Mouse (Mus musculus) embryonic facial prominence, embryonic 10.5 days (tissue): ENCODE results near the gene Fhl2. TPM values are rescaled to one million over a fixed set of nuclear protein-coding genes. Genes with fewer than 3 reads are reported as not detected.

ENCODE experiments used
- DNase-seq: peaks from one replicate; pipeline ENCODE4 v3.0.0-alpha.2; 2017; ENCODE audit warnings: low spot score
- H3K27ac ChIP-seq: fragments of 300-500 bp; sonication (generic); replicated peaks from 2 replicates; pipeline ENCODE4 v1.5.1; 2016; ENCODE audit warnings: mild to moderate bottlenecking
- H3K27me3 ChIP-seq: fragments of 300-500 bp; sonication (generic); replicated peaks from 2 replicates; pipeline ENCODE4 v1.6.1; 2016; ENCODE audit warnings: low read depth, mild to moderate bottlenecking; ENCODE audit not compliant: poor library complexity, severe bottlenecking
- H3K36me3 ChIP-seq: fragments of 300-500 bp; sonication (generic); replicated peaks from 2 replicates; pipeline ENCODE4 v1.6.1; 2016; ENCODE audit warnings: mild to moderate bottlenecking, moderate library complexity
- H3K4me1 ChIP-seq: fragments of 300-500 bp; sonication (generic); 2 replicates; pipeline ENCODE4 v1.6.1; 2016
- H3K4me3 ChIP-seq: fragments of 300-500 bp; sonication (generic); 2 replicates; pipeline ENCODE4 v1.5.1; 2016; ENCODE audit warnings: mild to moderate bottlenecking, moderate library complexity
- H3K9me3 ChIP-seq: fragments of 300-500 bp; sonication (generic); 2 replicates; pipeline ENCODE4 v1.6.1; 2016; ENCODE audit warnings: mild to moderate bottlenecking
- WGBS: fragments of 180-500 bp; shearing (Covaris S2); methylation state at CpG from one replicate; pipeline ENCODE4 v1.1.7; 2016; 5-methylcytosine and 5-hydroxymethylcytosine counted together
- polyA plus RNA-seq: library from polyadenylated mRNA; unstranded; fragments of >200 nt; fragmentation: Nextera tagmentation; extraction: Ambion mirVana; gene quantifications from 2 replicates; pipeline ENCODE4 v1.2.1, GENCODE M21; 2016

The Fhl2 gene
- polyA plus RNA-seq, 1 experiment from 2014 or later = 11.2 TPM

DNA sequence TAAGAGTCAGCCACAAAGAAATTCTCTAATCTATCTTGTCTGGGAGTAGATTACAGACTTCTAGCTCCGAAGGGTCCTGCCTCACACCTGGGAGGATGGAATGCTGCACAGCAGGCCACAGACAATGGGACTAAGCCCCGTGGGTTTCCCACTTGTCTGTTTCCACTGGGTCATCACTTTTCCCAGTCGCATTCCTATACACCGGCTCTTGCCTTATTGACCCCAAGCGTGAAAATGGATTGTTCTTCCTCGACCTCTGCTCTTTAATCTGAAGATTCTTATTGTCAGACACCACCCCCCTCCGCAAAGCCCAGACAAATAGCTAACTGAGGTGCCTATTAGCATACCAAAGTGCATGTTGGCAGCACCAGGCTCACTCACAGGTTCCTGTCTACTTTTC is 10.4 kb downstream of the Fhl2 start:
- H3K36me3 ChIP-seq = no peaks in the 10 kb centered on the region
- H3K9me3 ChIP-seq = no peaks in the 10 kb centered on the region
- DNase-seq = peak; percentile 32
- H3K4me1 ChIP-seq = peaks cover 10% of the 10 kb centered on the region
- H3K27ac ChIP-seq = peak overlapping the region; percentile 40
- no peak overlapping the region for H3K4me3 ChIP-seq
- 12% methylated on average over 7 of the region's 7 CpGs for WGBS
- H3K27me3 ChIP-seq = 0 out of 2 replicates have a peak, but pooled peaks cover 8% of the 10 kb centered on the region

DNA sequence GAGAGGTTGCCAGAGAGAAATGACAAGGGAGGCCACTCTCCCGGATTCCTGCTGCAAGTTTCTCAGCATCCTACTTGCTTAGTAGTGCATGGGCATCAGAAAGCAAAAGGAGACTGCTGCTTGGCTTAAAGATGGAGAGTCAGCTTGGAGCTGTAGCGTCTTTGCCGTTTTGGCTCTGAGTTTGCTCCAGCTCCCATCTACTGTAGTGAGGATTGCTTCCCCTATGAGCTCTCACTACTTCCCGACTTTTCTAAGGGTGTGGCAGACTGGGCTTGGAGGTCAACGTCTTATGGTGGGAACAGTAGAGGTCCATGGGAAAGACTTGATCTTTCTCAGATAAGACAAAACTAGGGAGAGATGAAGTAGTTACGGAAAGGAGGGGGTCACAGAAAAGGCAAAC is 15.9 kb downstream of the Fhl2 start:
- Histone ChIP-seq H3K4me1 (peaks cover under 1% of the 10 kb centered on the region; the same call in 1 of the 2 replicates), H3K27ac (no peak overlapping the region), H3K27me3 (no peaks in the 10 kb centered on the region), H3K4me3 (no peak overlapping the region), H3K9me3 (no peaks in the 10 kb centered on the region), H3K36me3 (no peaks in the 10 kb centered on the region)
- WGBS = 87% methylated on average over 6 of the region's 6 CpGs
- DNase-seq = no peak

DNA sequence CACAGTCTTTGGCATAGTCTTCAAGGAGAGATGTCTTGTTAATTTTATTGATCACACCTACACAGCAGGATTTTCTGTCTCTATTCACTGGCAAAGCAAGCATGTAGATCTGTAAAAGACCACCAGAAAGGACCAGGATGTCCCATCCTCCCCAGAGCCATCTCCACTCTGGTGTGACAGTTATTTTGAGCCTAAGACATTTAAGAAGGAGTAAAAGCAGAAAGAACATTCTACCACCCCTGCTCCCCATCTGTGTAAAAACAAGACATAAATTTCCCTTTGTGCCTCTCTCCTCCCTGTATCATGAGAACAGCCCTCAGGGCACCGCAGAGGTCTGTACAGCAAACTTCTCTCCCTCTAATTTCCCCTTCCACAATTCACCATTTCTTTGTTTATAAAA is 18.0 kb downstream of the Fhl2 start:
- Histone ChIP-seq H3K27ac (no peak overlapping the region), H3K4me1 (no peaks in the 10 kb centered on the region), H3K36me3 (no peaks in the 10 kb centered on the region), H3K9me3 (no peaks in the 10 kb centered on the region), H3K27me3 (no peaks in the 10 kb centered on the region), H3K4me3 (no peak overlapping the region)
- DNase-seq = no peak
- 76% methylated on average over 1 of the region's 1 CpGs for WGBS

DNA sequence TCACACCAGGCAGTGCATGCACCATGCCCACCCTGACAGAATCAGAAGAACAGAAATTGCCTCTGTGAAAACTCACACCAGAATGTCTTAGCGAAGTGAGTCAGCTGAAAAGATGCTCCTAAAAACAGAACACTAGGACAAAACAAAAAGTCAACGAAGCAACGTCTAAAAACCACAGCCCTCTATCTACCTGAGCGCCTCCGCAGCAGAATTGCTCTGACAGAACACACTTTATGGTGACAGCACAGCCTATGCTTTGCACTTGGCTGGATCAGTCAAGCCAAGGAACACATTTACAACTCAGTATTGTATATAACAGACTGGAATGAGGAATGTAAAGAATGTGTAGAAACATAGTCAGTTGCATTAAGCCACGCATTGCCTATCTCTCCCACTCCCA is 18.4 kb downstream of the Fhl2 start:
- Histone ChIP-seq H3K27me3 (no peaks in the 10 kb centered on the region), H3K9me3 (no peaks in the 10 kb centered on the region), H3K27ac (no peak overlapping the region), H3K4me3 (no peak overlapping the region), H3K36me3 (no peaks in the 10 kb centered on the region), H3K4me1 (no peaks in the 10 kb centered on the region)
- 83% methylated on average over 6 of the region's 6 CpGs for WGBS
- DNase-seq = no peak

DNA sequence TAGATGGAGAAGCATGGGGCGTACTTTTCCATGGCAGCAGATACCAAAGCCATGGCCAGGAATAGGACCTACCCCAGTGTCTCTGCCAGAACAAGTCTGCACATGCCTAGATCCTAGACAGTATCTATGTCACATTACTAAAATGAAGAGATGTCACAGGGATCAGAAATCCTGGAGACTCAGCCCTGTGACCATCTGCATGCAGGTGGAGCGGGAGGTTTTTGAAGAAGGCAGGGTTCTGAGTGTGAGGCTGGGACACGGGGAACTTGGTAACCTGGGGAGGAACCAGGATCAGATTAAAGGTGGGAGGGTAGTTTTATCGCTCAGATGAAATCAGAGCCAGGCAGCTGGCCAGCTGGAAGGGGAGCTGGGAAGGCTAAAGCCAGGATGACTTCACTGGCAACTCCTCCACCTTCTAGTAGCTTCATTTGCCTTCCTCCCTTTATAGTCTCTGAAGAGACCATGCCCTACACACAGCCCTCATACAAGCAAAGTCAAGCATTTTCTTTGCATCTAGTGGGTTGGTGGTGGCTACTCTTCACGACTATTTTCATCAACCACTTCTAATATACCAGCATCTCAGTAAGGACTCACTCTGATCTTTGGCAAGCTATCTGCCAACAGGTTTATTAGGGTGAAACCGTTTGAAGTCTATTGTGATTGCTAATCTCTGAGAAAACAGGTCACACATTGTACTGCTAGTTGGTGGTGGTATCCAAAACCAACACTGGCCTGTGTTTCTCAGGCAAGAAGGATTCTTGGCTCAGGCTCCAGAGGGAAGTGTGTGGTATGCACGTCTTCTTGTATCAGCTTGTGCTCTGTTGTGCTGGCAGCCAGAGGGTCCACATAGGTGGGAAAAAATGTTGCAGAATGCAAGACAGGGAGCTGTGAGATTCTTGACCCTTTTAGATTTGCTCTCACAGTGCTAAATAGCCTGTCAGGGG is 23.2 kb downstream of the Fhl2 start:
- H3K4me3 ChIP-seq = no peak overlapping the region
- H3K36me3 ChIP-seq = no peaks in the 10 kb centered on the region
- no peak for DNase-seq
- 80% methylated on average over 7 of the region's 7 CpGs for WGBS
- H3K4me1 ChIP-seq = peaks cover 8% of the 10 kb centered on the region
- H3K27ac ChIP-seq = no peak overlapping the region
- no peaks in the 10 kb centered on the region for H3K9me3 ChIP-seq
- H3K27me3 ChIP-seq = no peaks in the 10 kb centered on the region

DNA sequence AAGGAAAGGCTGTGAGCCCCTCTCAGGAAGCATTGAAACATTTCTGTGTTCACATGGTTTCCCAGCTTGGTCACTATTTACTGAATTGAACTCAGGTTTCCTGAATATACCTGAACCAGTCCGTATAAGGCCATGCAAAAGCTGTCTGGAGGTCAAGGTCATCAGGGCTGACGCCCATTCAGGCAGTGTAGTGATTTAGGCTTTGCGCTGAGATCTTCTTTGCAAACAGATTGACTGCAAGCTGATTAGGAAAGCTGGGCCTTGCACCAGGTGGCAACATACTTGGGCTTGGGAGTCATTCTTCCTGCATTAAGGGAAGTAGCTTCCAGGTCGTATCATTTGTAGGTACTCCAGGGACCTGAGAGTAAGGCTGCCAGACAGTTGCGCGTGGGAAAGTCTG is 25.0 kb downstream of the Fhl2 start:
- no peaks in the 10 kb centered on the region for H3K36me3 ChIP-seq
- DNase-seq = no peak
- H3K4me1 ChIP-seq = peaks cover 11% of the 10 kb centered on the region
- no peaks in the 10 kb centered on the region for H3K27me3 ChIP-seq
- H3K27ac ChIP-seq = no peak overlapping the region
- H3K4me3 ChIP-seq = no peak overlapping the region
- 84% methylated on average over 6 of the region's 6 CpGs for WGBS
- H3K9me3 ChIP-seq = no peaks in the 10 kb centered on the region

DNA sequence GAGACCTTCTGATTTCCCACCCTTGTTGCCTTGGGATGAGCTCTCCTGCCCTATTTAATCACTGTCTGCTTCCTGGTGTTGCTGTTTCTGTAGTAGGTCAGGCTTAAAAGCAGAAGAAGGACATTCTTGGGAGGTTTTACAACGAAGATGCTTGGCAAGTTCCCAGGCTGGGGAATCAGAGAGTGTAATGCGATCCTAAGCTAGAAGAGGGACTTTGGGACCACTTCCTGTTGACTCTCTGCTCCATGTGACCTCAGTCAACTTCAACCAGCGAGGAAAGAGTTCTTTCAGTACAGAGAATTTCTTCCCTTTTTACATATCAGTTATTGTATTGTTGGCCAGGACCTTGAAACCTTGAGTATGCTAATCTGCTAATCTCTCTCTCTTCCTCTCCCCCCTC is 25.7 kb downstream of the Fhl2 start:
- H3K4me1 ChIP-seq = peaks cover 11% of the 10 kb centered on the region
- H3K27ac ChIP-seq = no peak overlapping the region
- 32% methylated on average over 3 of the region's 3 CpGs for WGBS

DNA sequence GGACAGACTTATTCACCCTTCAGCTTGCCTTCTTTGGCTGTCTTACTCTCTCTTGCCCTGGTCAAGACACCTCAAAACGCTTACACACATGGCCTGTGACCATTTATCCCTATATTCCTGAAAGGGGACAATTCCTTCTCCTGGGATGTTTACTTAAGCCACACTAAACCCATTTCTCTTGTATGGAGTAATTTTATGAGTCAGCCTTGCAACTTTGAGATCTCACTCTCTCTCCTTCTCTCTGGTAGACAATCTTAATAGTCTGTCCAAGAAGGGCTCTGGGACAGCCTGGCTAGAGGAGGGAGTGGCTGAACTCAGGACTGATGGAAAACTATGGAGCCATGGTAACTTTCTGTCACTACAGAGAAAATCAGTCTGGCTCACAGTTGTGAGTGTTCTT is 27.1 kb downstream of the Fhl2 start:
- Histone ChIP-seq H3K27ac (no peak overlapping the region), H3K4me1 (peaks cover 11% of the 10 kb centered on the region), H3K27me3 (peaks cover 6% of the 10 kb centered on the region), H3K36me3 (no peaks in the 10 kb centered on the region), H3K9me3 (no peaks in the 10 kb centered on the region), H3K4me3 (no peak overlapping the region)
- WGBS = 88% methylated on average over 1 of the region's 1 CpGs
- no peak for DNase-seq

More for the DNA sequence above, 25.7 kb downstream of the Fhl2 start:
- H3K27me3 ChIP-seq = no peaks in the 10 kb centered on the region
- no peak for DNase-seq
- H3K36me3 ChIP-seq = no peaks in the 10 kb centered on the region
- no peak overlapping the region for H3K4me3 ChIP-seq
- H3K9me3 ChIP-seq = no peaks in the 10 kb centered on the region

DNA sequence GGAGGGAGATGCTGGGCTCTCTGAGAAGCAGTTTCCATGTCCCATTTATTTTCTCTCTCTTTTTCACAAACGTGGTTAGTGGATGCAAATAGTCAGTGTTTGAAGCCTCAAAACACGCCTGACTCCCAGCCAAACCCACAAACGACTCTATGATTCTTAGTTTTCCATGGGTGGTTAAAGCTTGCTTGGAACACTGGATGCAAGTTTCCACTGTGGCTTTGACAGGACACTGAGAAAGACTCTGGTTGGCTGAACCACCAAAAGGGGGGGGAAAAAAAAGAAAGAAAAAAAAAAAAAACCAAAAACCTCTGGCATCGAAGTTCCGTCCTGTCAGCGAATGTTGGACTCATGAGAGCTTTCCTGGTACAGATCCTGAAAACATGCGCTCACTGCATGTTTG is 27.6 kb downstream of the Fhl2 start:
- 83% methylated on average over 7 of the region's 7 CpGs for WGBS

DNA sequence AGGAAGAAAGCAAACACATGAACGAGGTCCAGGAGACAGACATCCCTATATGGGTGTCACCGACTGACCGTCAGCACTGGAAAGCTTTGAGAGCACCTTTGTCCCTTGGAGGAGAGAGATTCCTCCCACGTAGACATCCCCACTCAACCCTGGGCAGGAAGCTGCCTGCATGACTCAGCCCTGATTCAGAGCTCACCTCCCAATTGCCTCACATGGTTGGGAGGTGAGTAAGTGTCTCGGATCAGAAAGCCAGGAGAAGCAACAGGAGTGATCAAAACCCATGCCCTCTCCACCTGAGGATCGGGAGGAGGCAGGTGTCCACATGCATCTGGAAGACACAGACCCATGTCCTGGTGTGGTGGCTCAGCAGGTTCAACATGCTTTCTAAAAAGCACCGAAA is 28.2 kb downstream of the Fhl2 start:
- H3K4me3 ChIP-seq = no peak overlapping the region
- no peaks in the 10 kb centered on the region for H3K9me3 ChIP-seq
- no peak for DNase-seq
- H3K27me3 ChIP-seq = peaks cover 14% of the 10 kb centered on the region
- H3K4me1 ChIP-seq = peaks cover 17% of the 10 kb centered on the region
- no peak overlapping the region for H3K27ac ChIP-seq
- 86% methylated on average over 7 of the region's 7 CpGs for WGBS
- no peaks in the 10 kb centered on the region for H3K36me3 ChIP-seq

More for the DNA sequence above, 27.6 kb downstream of the Fhl2 start:
- Histone ChIP-seq H3K4me1 (peaks cover 11% of the 10 kb centered on the region), H3K27me3 (peaks cover 11% of the 10 kb centered on the region), H3K4me3 (no peak overlapping the region), H3K9me3 (no peaks in the 10 kb centered on the region), H3K27ac (no peak overlapping the region), H3K36me3 (no peaks in the 10 kb centered on the region)
- DNase-seq = no peak

DNA sequence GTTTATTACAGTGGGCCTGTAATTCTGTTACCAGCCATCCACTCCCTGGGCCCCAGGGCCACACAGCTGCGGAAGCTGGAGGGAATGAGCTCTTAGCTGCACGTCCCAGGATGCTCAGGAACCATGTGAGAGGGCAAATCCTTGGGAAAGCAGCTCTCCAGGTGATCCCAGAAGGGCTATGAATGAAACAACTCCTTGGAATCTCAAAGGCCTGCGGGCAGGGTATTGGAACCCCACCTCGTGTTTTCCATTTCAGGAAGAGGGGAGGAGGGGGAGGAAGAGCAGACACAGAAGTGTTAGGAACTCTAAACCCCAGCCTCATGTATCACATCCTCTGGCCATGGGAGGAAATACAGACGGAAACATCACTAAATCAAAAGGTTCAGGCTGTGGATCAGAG is 28.8 kb downstream of the Fhl2 start:
- peaks cover 16% of the 10 kb centered on the region for H3K27me3 ChIP-seq
- no peaks in the 10 kb centered on the region for H3K9me3 ChIP-seq
- DNase-seq = no peak
- H3K4me3 ChIP-seq = no peak overlapping the region
- no peaks in the 10 kb centered on the region for H3K36me3 ChIP-seq
- 0 out of 2 replicates have a peak overlapping the region, but pooled peaks have one; percentile 1 for H3K27ac ChIP-seq
- H3K4me1 ChIP-seq = peaks cover 23% of the 10 kb centered on the region
- 43% methylated on average over 5 of the region's 5 CpGs for WGBS

DNA sequence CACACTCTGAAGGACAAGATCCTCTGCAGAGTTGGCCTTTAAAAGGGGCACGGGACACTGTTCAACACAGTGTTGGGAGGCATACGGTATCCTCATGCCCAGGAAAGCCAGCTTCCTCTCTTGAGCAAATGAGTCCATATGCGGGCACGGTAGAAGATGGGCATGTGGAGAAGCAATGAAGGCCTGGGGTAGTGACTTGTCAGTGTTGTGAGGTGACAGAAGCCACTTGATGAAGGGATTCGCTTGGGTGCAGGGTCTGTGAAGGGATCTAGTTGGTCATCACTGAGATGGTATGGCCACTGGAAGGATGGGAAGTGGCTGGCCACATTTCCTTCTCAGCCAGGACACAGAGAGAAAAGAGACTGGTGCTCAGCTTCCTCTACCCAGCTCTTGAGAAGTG is 32.2 kb downstream of the Fhl2 start:
- DNase-seq = no peak
- Histone ChIP-seq H3K4me1 (peaks cover 18% of the 10 kb centered on the region), H3K4me3 (no peak overlapping the region), H3K27ac (no peak overlapping the region), H3K9me3 (no peaks in the 10 kb centered on the region), H3K27me3 (peaks cover 27% of the 10 kb centered on the region), H3K36me3 (no peaks in the 10 kb centered on the region)
- WGBS = 93% methylated on average over 5 of the region's 5 CpGs
